Mouse (Mus musculus): ENCODE measurements around the gene Tinagl1.

Gene Tinagl1

GRCm38 (mm10) chr4:130169411-130169971, 5.4 kb downstream of the Tinagl1 start:
- no peak for TF ChIP-seq GATA4 (IDR thresholded peaks at IDR 0.05; ENCODE audit: insufficient replicate concordance, low read length)

- TF ChIP-seq GATA4 (IDR thresholded peaks at IDR 0.05; ENCODE audit: insufficient replicate concordance, low read length), result no peak
These were observed 6.4 kb downstream of the Tinagl1 start for GRCm38 (mm10) chr4:130168280-130169183.

GRCm38 (mm10) chr4:130167814-130168213, 7.1 kb downstream of the Tinagl1 start:
- TF ChIP-seq GATA4 (IDR thresholded peaks at IDR 0.05; ENCODE audit: insufficient replicate concordance, low read length), result no peak

- TF ChIP-seq GATA4 (IDR thresholded peaks at IDR 0.05; ENCODE audit: insufficient replicate concordance, low read length), result no peak
These were observed 7.6 kb downstream of the Tinagl1 start for GRCm38 (mm10) chr4:130167321-130167720.

GRCm38 (mm10) chr4:130166592-130166991, 8.3 kb downstream of the Tinagl1 start:
- TF ChIP-seq GATA4 (IDR thresholded peaks at IDR 0.05; ENCODE audit: insufficient replicate concordance, low read length), result no peak

- TF ChIP-seq GATA4 (IDR thresholded peaks at IDR 0.05; ENCODE audit: insufficient replicate concordance, low read length), result no peak
These were observed 8.9 kb downstream of the Tinagl1 start for GRCm38 (mm10) chr4:130166061-130166460.

- TF ChIP-seq GATA4 (IDR thresholded peaks at IDR 0.05; ENCODE audit: insufficient replicate concordance, low read length), result no peak
These were observed 10.8 kb downstream of the Tinagl1 start for GRCm38 (mm10) chr4:130164121-130164520.

- TF ChIP-seq GATA4 (IDR thresholded peaks at IDR 0.05; ENCODE audit: insufficient replicate concordance, low read length), result peak; percentile 96; the same call in 1 of the 2 replicates
These were observed 11.5 kb downstream of the Tinagl1 start for GRCm38 (mm10) chr4:130163391-130163861.

- TF ChIP-seq GATA4 (IDR thresholded peaks at IDR 0.05; ENCODE audit: insufficient replicate concordance, low read length), result no peak
These were observed 13.6 kb downstream of the Tinagl1 start for GRCm38 (mm10) chr4:130161349-130161748.

- TF ChIP-seq GATA4 (IDR thresholded peaks at IDR 0.05; ENCODE audit: insufficient replicate concordance, low read length), result peak; percentile 37; the same call in 1 of the 2 replicates
These were observed 18.0 kb downstream of the Tinagl1 start for GRCm38 (mm10) chr4:130156812-130157371.

- TF ChIP-seq GATA4 (IDR thresholded peaks at IDR 0.05; ENCODE audit: insufficient replicate concordance, low read length), result no peak
These were observed 20.7 kb downstream of the Tinagl1 start for GRCm38 (mm10) chr4:130154250-130154649.

- TF ChIP-seq GATA4 (IDR thresholded peaks at IDR 0.05; ENCODE audit: insufficient replicate concordance, low read length), result no peak
These were observed 26.5 kb downstream of the Tinagl1 start for GRCm38 (mm10) chr4:130148405-130148804.

GRCm38 (mm10) chr4:130141786-130142185, 33.1 kb downstream of the Tinagl1 start:
- no peak for TF ChIP-seq GATA4 (IDR thresholded peaks at IDR 0.05; ENCODE audit: insufficient replicate concordance, low read length)

GRCm38 (mm10) chr4:130140992-130141402, 33.9 kb downstream of the Tinagl1 start:
- TF ChIP-seq GATA4 (IDR thresholded peaks at IDR 0.05; ENCODE audit: insufficient replicate concordance, low read length), result no peak

GRCm38 (mm10) chr4:130139214-130139492, 35.8 kb downstream of the Tinagl1 start, which contains the start of gene Hcrtr1:
Gene Hcrtr1 (minus strand): TSS chr4:130139359.
- TF ChIP-seq GATA4 (IDR thresholded peaks at IDR 0.05; ENCODE audit: insufficient replicate concordance, low read length), result no peak

Measured in liver, adult (tissue).